Mouse (Mus musculus) embryo, embryonic 11.5 days (tissue): Measurements from ENCODE around the gene Bcl6b.

Source experiments
- DNase-seq: peaks from one replicate; pipeline ENCODE4 v3.0.0-alpha.2; 2012; ENCODE audit warnings: low read depth, low spot score

The Bcl6b gene

DNA sequence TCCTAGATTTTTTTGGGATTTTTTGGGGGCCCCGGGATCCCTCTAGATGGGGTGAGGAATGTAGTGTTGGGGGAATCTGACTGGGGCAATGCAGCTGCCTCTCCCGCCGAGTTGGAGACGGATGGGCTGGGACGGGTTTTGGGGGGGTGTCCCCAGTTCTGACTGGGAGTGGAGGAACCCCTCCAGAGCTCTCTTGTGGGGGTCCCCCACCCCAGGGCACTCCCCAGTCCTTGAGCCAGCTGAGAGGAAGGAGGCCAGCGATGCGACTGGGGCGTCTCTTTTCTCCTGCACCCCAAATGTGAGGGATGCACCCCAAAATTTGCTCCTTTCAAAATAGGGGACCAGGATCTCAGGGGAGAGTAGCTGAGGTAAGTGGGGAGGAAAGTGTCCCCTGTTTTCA lies 3.4 kb upstream of the Bcl6b start:
- no peak for DNase-seq

DNA sequence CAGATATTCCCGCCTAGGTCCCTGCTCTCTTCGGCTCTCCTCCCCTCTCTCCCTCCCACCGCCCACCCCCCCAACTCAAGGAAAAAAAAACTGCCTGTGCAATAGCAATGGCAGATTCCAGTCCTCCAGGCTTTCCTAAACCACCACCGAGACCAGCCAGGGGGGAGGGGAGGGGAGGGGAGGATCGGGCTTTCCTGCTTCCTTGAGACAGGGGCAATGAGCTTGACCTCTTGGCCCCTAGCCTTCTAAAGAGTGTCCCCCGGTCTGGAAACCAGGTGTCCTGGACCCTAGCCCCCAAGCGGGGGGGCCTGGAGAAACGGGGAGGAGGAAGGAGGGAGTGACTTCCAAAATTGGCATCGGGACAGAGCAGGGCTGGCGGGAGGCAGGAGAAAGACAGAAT lies 2.9 kb upstream of the Bcl6b start:
- DNase-seq, result no peak

DNA sequence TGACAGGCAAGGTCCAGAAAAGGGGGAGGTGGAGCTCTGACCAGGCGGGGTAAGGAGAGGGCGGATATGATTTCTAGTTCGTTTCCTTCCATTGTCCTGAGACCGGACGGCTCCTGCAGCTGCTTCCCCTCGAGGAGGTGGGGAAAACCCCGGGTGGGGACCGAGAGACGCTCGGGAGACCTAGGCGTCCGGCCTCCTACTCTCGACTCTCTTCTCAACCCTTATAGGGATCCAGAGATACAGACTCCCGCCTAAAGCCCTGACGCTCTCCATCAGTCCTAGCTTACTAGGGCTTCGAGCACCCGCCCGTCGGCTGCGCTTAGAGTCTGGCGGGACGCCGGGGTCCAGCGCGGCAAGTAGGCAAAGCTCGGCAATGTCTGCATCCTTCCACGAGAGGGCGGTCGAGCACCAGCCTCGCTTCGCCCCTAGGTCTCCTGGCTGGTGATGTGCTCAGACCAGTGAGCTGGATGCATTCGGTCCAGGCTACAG lies 685 bp upstream of the Bcl6b start:
- peak; percentile 71 for DNase-seq

DNA sequence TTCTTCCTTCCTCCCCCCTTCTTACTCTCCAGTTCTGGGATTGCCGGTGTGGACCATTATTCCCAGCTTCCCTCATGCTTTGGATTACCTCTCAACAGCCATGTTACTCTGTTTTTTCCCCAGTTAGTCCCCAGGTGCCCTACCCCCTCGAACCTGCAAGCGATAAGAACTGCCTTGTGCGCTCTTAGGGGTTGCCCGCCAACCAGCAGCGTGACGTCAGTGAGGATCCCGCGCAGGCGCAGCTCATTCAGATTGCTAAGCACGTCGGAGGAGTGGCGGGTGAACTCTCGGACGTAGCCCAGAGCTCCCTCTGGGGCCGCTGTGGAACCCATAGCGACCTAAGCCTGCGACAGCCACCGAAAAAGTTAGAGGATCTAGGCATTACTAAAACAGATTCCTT lies 770 bp downstream of the Bcl6b start:
- DNase-seq, result peak; percentile 68

DNA sequence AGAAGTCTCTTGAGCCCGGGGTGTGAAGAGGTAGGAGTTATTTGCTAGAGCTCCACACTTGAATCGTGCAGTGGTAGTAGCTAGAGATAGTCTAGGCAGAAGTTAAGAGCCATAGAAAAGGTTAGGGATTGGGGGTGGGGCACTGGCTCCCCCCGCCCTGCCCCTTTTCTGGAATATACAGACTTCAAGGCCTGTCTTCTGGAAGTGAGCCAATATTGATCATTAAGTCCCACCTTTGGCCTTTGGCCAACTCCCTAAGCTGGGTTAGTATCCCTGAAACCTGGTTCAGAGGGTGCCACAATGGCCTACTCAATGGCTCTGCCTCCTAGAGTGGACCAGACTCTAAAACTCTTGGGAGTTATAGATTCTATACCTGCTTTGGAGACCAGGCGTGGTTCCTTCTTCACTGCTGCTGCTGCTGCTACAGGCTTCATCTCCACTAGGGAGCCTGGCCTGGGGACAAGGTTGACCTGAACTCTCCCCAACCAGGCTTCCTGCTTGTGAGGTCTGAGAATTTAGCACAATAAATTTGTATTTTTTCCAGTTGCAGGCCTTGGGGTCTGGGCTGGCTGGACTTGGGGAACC lies 1.8 kb downstream of the Bcl6b start:
- no peak for DNase-seq

DNA sequence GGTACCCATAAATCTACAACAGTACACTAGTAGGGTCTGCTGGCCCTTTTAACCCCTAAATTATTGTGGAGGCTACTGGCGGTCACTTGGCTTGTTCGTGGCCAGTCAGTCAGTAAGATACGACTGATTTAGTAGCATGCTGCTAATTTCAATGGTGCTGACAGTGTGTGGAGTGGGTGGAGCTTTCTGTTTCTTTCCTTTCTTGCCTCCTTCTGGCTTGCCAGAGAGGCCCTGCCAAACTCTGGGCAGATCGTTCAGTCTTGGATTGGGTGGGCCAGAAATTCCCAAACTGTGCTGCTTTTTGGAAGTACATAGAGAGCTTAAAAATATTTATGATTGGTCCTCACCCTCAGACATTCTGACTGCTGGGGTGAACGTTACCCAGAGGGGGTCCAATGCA lies 2.5 kb downstream of the Bcl6b start:
- no peak for DNase-seq

DNA sequence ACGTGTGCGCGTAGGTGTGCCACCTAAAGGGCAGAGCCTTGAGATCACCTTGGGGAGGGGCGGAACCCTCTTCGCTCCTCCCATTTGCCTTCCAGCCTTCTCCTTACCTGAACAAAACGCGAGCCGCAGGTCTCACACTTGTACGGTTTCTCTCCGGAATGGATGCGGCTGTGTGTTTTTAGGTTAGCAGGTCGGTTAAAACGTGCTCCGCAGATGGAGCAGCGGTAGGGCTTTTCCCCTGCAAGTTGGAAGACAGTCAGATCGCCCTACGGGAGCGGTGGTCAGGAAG lies 3.1 kb downstream of the Bcl6b start:
- DNase-seq, result no peak

DNA sequence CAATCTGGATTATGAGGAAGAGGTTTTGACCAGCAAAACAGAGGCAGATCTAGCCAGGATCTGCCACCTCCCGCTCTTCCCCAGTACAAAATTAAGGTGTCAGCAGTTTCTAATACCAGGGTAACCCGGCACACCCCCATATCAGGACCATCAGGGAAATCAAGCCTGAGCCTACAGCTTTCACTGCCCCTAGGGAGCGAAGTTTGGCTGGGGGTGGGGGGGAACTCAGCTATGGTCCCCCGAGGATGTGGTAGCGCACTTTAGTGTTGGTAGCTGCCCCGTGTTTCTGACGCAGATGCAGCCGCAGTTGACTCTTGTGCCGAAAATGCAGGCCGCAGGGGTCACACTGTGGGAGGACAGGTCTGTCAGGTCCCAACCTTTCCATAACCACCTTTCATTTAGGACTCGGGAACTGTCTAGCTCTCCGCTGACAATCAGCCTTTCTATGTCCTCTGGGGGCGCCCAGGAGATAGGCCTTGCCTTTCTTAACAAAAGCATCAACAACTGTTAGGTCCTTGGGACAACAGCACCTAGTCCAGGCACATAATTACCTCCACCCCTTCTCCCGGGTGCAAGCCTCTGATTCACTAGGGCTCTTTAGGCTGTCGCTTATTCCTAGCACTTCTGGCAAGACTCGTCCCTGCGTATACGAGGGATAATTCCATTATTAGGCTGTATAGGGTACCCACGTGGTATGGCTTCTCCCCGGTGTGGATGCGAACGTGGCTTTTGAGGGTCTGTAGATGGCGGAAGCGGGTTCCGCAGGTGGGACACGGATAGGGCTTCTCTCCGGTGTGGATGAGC lies 3.6 kb downstream of the Bcl6b start:
- DNase-seq, result no peak

DNA sequence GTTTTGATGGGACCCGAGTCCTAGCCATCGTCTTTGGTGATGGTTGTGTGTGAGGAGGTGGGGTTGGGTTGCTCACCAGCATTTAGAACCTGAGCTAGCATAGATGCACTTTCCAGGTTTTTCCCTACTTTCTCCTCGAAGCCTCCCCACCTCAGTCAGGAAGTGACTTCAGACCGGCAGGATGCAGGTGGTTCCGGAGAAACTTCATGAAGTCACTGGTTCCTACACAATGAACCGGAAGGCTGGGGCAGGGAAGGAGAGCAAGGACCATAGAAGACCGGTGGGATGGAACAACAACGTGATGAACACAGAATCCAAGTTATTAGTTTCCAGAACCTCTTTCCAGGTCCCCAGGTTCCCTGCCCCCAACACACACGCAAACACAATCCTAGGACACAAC lies 5.9 kb downstream of the Bcl6b start:
- no peak for DNase-seq

DNA sequence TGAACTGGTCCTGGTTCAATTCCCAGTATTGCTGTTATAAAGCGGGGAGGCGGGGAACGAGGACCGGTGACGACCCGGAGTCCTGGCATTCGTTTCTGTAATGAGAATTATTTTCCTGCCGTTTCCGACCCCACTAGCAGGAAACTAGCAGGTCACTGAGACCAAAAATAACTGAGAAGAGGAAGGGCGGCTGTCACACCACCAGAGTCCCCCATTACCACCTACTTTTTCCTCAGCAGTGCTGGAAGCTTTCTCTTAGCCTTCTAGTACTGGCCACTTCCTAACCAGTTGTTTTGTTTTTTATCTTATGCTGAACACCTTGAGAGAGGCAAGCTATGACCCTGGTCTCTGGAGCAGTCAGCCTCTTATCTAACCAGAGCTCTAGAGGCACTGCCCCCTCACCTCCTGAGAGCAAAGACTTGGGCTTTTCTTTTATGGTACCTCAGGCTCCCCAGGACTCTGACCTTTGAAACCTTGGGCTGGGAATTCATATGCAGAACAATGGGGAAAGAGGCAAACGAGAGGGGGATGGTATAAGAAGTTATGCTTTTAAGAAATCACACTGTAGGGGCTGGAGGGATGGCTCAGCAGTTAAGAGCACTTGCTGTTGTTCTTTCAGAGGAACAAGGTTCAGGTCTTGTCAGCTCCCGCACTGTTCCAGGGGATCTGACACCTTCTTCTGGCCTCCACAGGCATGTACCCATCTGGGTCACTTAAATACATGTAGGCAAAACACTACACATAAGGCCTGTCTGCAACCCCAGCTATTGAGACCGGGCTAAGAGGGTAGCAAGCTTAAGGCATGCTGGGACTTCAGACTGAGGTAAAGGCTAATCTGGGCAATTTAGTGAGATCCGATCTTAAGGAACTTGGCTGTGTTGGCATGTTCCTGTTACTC lies 7.7 kb downstream of the Bcl6b start:
- no peak for DNase-seq

DNA sequence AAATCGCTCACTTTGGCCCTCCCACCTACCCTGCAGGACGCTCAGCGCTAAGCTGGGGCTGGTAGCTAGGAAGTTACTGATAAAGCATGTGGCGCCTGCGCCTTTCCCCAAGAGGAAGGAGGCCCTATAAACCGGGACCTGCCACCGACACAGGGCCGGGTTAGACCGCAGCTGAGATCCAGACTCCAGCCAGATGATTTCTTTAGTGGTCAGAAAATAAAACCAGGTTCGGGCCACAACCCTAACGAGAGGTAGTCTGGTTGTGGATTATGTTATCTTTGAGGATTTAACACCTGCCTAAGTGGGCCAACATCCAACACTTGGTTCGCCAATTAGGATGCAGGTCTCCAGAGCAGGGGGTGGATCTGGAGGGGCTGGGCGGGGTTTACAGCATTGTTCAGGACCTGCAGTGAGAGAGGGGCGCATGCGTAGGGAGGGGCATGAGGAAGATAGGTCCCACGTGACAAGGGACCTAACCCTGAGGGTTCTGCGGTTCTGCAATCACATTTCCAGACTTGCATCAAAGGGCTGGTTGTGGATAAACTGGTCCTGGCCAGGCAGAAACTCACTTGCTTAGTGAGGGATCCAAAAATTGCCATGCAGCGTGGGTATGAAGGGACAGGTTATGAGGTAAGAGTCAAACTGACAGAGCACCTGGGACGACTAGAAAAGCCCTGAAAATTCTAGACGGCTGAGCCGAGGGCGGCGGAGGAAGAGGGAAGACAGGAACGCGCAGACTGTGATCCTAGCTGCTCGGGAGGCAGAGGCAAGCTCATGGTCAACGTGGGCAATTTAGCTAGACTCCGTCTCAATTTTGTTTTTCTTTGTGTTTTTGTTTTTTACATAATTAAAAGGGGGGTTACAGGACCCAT lies 8.6 kb downstream of the Bcl6b start, which contains the start of gene Slc16a13:
Gene Slc16a13 (minus strand): TSS at position 334 of the 872 bp plus-strand sequence.
- peak; percentile 92 for DNase-seq

DNA sequence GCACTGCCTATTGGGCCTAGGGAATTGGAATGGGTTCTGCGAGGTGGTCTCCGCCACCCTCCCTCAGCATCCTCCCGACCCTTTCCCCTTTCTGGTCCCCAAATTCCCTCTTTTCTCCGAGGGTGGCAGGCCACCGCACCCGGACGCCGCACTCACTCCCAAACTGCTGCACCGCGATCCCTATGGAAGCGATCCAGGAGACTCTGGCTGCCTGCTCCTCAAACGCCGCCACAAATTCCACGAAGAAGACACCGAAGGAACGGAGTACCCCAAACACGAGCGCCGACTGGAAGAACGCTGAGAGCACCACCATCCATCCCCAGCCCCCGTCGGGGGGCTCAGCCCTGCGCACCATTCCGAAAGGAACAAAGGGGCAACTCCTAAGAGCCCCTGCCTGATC lies 9.3 kb downstream of the Bcl6b start:
- DNase-seq, result no peak

DNA sequence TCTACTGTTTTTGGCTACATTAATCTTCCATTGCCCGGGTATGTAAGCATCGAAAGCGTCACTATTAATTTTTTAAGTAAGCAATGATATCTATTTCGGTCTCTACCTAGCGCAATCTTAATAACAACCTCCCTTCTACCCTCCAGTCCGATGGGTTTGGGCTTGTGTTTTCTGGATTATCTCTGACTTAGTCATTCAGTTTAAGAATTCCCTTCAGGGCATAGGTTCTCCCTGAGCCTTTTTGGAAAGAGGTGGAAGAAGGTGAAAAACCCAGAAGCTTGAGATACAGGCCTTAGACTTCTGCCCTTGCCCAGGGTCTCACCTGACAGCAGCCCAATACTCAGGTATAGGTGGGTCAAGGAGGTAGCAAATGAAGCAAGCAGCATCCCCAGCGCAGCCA lies 9.7 kb downstream of the Bcl6b start:
- DNase-seq, result no peak

DNA sequence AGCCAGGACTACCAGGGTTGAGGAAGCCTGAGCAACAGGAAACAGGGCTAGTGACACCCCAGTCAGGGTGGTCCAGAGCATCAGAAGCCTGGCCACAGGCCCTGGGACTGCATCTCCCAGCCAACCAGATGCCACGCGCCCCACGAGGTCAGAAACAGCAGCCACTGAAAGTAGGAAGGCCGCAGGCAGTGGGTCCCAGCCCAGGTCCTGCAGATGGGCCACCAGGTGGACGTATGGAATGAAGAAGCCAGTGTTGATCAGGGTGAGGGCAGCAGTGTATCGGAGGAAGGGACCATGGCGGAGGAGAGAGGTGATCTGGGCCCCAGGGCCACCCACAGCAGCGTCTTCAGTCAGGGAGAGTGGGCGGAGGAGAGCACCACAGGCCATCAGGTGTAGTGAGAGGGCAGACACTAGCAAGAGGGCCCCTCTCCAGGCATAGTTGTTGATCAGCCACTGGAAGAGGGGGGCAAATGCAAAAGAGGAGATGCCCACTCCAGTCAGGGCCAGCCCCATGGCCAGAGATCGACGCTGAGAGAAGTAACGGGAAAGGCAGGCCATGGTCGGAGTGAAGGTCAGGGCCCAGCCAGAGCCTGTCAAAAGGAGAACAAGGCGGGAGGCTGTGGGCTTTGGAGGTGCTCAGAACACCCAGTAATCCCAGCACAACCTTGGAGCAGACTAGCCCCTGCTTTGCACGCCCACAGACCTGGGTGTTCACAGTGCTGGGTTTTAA lies 10.7 kb downstream of the Bcl6b start:
- no peak for DNase-seq

DNA sequence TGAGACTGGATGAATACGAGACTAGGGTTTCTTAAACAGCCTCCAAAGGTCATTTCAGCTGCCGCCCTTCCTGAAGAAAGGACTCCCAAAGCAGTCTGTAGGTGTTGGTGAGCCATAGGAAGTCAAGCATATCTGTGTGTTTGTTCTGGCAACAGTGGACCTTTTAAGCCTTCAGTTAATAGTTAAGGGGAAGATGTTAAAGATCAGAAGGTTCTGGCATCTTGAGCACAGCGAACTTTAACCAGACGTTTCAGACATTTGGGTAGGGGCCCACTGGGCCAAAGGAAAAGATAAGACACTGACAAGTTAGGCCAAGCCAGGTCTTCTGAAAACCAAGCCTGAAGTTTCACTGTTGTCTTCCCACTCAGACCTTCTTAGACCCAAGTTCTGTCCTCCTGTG lies 11.6 kb downstream of the Bcl6b start:
- DNase-seq, result no peak

DNA sequence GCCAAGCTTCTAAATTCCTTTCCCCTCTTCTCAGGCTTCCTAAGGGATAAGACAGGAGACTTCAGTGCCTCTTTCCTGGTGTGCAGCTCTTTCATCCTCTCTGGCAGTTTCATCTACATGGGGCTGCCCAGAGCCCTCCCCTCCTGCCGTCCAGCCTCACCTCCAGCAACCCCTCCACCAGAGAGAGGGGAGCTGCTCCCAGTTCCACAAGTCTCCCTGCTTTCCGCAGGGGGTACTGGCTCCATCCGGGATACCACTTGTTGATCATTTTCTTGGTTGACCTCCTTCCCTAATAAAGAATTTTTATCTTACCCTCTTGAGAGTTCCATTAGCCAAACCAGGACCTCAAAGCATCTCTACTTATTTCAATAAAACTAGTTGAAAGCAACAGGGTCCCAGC lies 13.5 kb downstream of the Bcl6b start:
- no peak for DNase-seq

DNA sequence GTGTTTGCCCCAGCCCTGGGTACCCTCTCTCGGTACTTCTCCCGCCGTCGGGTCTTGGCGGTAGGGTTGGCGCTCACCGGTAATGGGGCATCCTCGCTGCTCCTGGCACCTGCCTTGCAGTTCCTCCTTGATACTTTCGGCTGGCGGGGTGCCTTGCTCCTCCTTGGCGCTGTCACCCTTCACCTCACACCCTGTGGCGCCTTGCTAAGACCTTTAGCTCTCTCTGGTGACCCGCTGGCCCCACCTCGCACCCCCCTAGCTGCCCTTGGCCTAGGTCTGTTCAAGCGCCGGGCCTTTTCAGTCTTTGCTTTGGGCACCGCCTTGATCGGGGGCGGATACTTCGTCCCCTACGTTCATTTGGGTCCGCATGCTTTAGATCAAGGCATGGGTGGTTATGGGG lies 14.3 kb downstream of the Bcl6b start:
- no peak for DNase-seq

DNA sequence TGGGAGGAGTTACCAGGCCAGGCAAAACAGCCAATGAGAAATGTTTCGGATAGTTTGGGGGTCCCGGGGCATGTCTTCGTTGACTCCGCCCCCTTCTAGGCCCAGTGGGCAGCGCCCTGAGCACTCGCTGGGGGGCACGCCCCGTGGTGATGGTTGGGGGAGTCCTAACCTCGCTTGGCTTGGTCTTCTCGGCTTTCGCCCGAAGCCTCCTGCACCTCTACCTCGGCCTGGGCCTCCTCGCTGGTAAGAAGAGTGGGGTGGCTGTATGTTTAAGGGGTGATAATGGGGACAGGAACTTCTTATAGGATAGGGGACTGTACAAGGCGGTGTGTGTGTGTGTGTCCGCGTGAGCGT lies 14.8 kb downstream of the Bcl6b start:
- no peak for DNase-seq

DNA sequence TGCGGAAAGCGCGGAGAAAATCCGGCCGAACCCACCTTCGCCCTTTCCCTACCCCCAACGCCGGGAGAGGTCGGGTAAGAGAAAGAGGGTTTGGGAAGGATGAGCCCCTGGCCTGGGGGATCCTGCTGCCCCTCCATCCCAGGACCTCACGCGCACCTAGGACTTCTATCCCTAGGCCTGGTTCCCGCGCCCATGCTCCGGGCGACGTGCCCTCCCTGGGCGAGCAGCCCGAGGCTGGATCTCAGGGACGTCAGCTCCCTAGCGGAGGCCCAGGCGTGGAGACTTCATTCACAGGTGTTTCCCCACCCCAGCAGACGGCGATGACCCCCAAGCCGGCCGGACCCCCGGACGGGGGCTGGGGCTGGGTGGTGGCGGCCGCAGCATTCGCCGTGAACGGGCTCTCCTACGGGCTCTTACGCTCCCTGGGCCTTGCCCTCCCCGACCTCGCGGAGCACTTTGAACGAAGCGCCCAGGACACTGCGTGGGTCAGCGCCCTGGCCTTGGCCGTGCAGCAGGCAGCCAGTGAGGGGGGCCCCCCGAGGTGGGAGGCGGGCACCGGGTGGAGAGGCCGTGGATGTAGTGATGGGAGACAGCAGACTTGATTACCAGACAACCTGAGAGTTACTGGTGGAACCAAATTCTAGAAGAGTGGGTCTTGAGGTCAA lies 15.3 kb downstream of the Bcl6b start:
- DNase-seq, result no peak

DNA sequence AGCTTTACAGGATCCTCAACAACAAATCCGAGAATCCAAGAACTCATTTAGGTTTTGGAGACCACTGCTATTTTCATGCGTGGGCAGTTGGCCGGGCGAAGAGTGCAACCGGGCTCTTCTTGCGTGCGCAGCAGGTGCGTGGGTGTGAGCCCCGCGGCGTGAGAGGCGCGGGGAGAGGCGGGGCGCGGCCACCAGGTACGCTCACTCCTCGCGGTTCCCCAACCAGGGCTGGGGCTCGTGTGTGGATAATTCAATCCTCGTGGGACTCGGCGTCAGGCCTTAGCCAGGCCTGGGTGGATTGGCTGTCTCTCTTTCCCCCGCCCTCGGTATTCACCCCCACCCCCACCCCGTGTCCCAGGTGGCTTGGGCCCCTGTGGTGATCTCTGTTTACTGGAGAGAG lies 15.9 kb downstream of the Bcl6b start:
- DNase-seq, result no peak
